Mouse (Mus musculus) limb, embryonic 15.5 days (tissue): ENCODE measurements at regions not wholly inside any gene's neighbourhood (a gene's known extent, or its start where the extent isn't known, plus 50 kb on each side); places are given as distances from the start of the nearest gene placed in this dataset.

Experiments used
- ATAC-seq: fragments of 200-750 bp; cut with Nextera tagmentation; 2 replicates; pipeline ENCODE4 v1.8.0; 2017; ENCODE audit warnings: low read depth, moderate TSS enrichment; ENCODE audit not compliant: insufficient number of reproducible peaks, low FRiP score, low TSS enrichment
- H3K27ac ChIP-seq: fragments of 300-500 bp; sonication (generic); 2 replicates; pipeline ENCODE4 v1.5.1; 2015; ENCODE audit warnings: moderate library complexity, mild to moderate bottlenecking, inconsistent platforms
- H3K27me3 ChIP-seq: fragments of 300-500 bp; sonication (generic); 2 replicates; pipeline ENCODE4 v1.6.1; 2015; ENCODE audit warnings: inconsistent platforms
- H3K36me3 ChIP-seq: fragments of 300-500 bp; sonication (generic); 2 replicates; pipeline ENCODE4 v1.6.1; 2015; ENCODE audit warnings: inconsistent platforms
- H3K4me1 ChIP-seq: fragments of 300-500 bp; sonication (generic); 2 replicates; pipeline ENCODE4 v1.6.1; 2015; ENCODE audit warnings: inconsistent platforms
- H3K4me2 ChIP-seq: fragments of 300-500 bp; sonication (generic); 2 replicates; pipeline ENCODE4 v1.6.1; 2015; ENCODE audit warnings: mild to moderate bottlenecking, inconsistent platforms
- H3K4me3 ChIP-seq: fragments of 300-500 bp; sonication (generic); 2 replicates; pipeline ENCODE4 v1.5.1; 2015; ENCODE audit warnings: mild to moderate bottlenecking, inconsistent platforms
- H3K9ac ChIP-seq: fragments of 300-500 bp; sonication (generic); 2 replicates; pipeline ENCODE4 v1.6.1; 2015; ENCODE audit warnings: inconsistent platforms
- H3K9me3 ChIP-seq: fragments of 300-500 bp; sonication (generic); 2 replicates; pipeline ENCODE4 v1.6.1; 2016; ENCODE audit warnings: inconsistent platforms
- WGBS: fragments of 180-500 bp; shearing (Covaris S2); methylation state at CpG from one replicate; pipeline ENCODE4 v1.1.7; 2015; 5-methylcytosine and 5-hydroxymethylcytosine counted together

GRCm38 (mm10) chr3:29890764-29891163 lies 657.0 kb downstream of the Mecom start:
- 75% methylated on average over 4 of the region's 4 CpGs for WGBS
- ATAC-seq: no peak

GRCm38 (mm10) chr3:29890286-29890685 lies 657.5 kb downstream of the Mecom start:
- no peak overlapping the region for H3K4me3 ChIP-seq
- H3K36me3 ChIP-seq: no peaks in the 10 kb centered on the region
- H3K9ac ChIP-seq: no peak overlapping the region
- ATAC-seq: no peak
- no peaks in the 10 kb centered on the region for H3K9me3 ChIP-seq
- no peaks in the 10 kb centered on the region for H3K4me1 ChIP-seq
- 73% methylated on average over 1 of the region's 1 CpGs for WGBS
- no peak overlapping the region for H3K27ac ChIP-seq
- no peak overlapping the region for H3K4me2 ChIP-seq
- H3K27me3 ChIP-seq: no peaks in the 10 kb centered on the region

More at GRCm38 (mm10) chr3:29890764-29891163, 657.0 kb downstream of the Mecom start:
- Histone ChIP-seq H3K4me1 (no peaks in the 10 kb centered on the region), H3K36me3 (no peaks in the 10 kb centered on the region), H3K4me2 (no peak overlapping the region), H3K27me3 (no peaks in the 10 kb centered on the region), H3K9ac (no peak overlapping the region), H3K9me3 (no peaks in the 10 kb centered on the region), H3K4me3 (no peak overlapping the region), H3K27ac (no peak overlapping the region)

- no peaks in the 10 kb centered on the region for H3K36me3 ChIP-seq
- H3K9me3 ChIP-seq: no peaks in the 10 kb centered on the region
- no peak overlapping the region for H3K4me3 ChIP-seq
- H3K27ac ChIP-seq: no peak overlapping the region
- H3K9ac ChIP-seq: no peak overlapping the region
- no peak for ATAC-seq
- no peaks in the 10 kb centered on the region for H3K27me3 ChIP-seq
- no peak overlapping the region for H3K4me2 ChIP-seq
- no peaks in the 10 kb centered on the region for H3K4me1 ChIP-seq
- WGBS: 88% methylated on average over 2 of the region's 2 CpGs
Observed at GRCm38 (mm10) chr3:29889638-29890037, 658.2 kb downstream of the Mecom start.

GRCm38 (mm10) chr3:29879966-29880365 lies 667.8 kb downstream of the Mecom start:
- Histone ChIP-seq H3K4me2 (no peak overlapping the region), H3K4me1 (no peaks in the 10 kb centered on the region), H3K36me3 (no peaks in the 10 kb centered on the region), H3K9ac (no peak overlapping the region), H3K27me3 (no peaks in the 10 kb centered on the region), H3K9me3 (no peaks in the 10 kb centered on the region), H3K4me3 (no peak overlapping the region), H3K27ac (no peak overlapping the region)
- no peak for ATAC-seq
- WGBS: 46% methylated on average over 3 of the region's 3 CpGs

- WGBS: 88% methylated on average over 5 of the region's 5 CpGs
- H3K27ac ChIP-seq: no peak overlapping the region
Observed at GRCm38 (mm10) chr3:29875768-29876167, 672.0 kb downstream of the Mecom start.

GRCm38 (mm10) chr3:29862437-29862836 lies 685.4 kb downstream of the Mecom start:
- H3K4me1 ChIP-seq: no peaks in the 10 kb centered on the region
- no peaks in the 10 kb centered on the region for H3K9me3 ChIP-seq
- no peak overlapping the region for H3K4me3 ChIP-seq
- ATAC-seq: no peak
- no peak overlapping the region for H3K9ac ChIP-seq
- H3K27ac ChIP-seq: no peak overlapping the region
- 84% methylated on average over 4 of the region's 4 CpGs for WGBS
- H3K36me3 ChIP-seq: no peaks in the 10 kb centered on the region
- no peaks in the 10 kb centered on the region for H3K27me3 ChIP-seq
- no peak overlapping the region for H3K4me2 ChIP-seq

More at GRCm38 (mm10) chr3:29875768-29876167, 672.0 kb downstream of the Mecom start:
- ATAC-seq: no peak
- Histone ChIP-seq H3K4me3 (no peak overlapping the region), H3K9ac (no peak overlapping the region), H3K9me3 (no peaks in the 10 kb centered on the region), H3K4me1 (no peaks in the 10 kb centered on the region), H3K36me3 (no peaks in the 10 kb centered on the region), H3K27me3 (no peaks in the 10 kb centered on the region), H3K4me2 (no peak overlapping the region)

- WGBS: 79% methylated on average over 3 of the region's 3 CpGs
- Histone ChIP-seq H3K27me3 (no peaks in the 10 kb centered on the region), H3K27ac (no peak overlapping the region), H3K9me3 (no peaks in the 10 kb centered on the region), H3K36me3 (no peaks in the 10 kb centered on the region), H3K4me1 (no peaks in the 10 kb centered on the region), H3K9ac (no peak overlapping the region), H3K4me2 (no peak overlapping the region), H3K4me3 (no peak overlapping the region)
- no peak for ATAC-seq
Observed at GRCm38 (mm10) chr3:29852465-29852864, 695.3 kb downstream of the Mecom start.

GRCm38 (mm10) chr3:29835432-29835831 lies 712.4 kb downstream of the Mecom start:
- H3K4me3 ChIP-seq: no peak overlapping the region
- ATAC-seq: no peak
- no peaks in the 10 kb centered on the region for H3K36me3 ChIP-seq
- WGBS: 60% methylated on average over 4 of the region's 4 CpGs
- H3K4me2 ChIP-seq: no peak overlapping the region
- peaks cover 3% of the 10 kb centered on the region; the same call in 1 of the 2 replicates for H3K4me1 ChIP-seq
- H3K27me3 ChIP-seq: no peaks in the 10 kb centered on the region
- H3K27ac ChIP-seq: no peak overlapping the region
- H3K9ac ChIP-seq: no peak overlapping the region
- no peaks in the 10 kb centered on the region for H3K9me3 ChIP-seq

- Histone ChIP-seq H3K4me2 (no peak overlapping the region), H3K9me3 (no peaks in the 10 kb centered on the region), H3K4me1 (peaks cover 3% of the 10 kb centered on the region; the same call in 1 of the 2 replicates), H3K4me3 (no peak overlapping the region), H3K27me3 (no peaks in the 10 kb centered on the region), H3K36me3 (no peaks in the 10 kb centered on the region), H3K9ac (no peak overlapping the region), H3K27ac (no peak overlapping the region)
- no peak for ATAC-seq
- WGBS: 25% methylated on average over 2 of the region's 2 CpGs
Observed at GRCm38 (mm10) chr3:29834884-29835283, 712.9 kb downstream of the Mecom start.

GRCm38 (mm10) chr3:29831346-29831745 lies 716.5 kb downstream of the Mecom start:
- no peak overlapping the region for H3K4me2 ChIP-seq

GRCm38 (mm10) chr3:29822622-29823370 lies 725.0 kb downstream of the Mecom start:
- Histone ChIP-seq H3K4me3 (no peak overlapping the region), H3K4me2 (no peak overlapping the region), H3K27ac (no peak overlapping the region), H3K9ac (no peak overlapping the region), H3K4me1 (peaks cover 4% of the 10 kb centered on the region; the same call in 1 of the 2 replicates), H3K9me3 (no peaks in the 10 kb centered on the region), H3K27me3 (no peaks in the 10 kb centered on the region), H3K36me3 (no peaks in the 10 kb centered on the region)
- WGBS: 37% methylated on average over 10 of the region's 10 CpGs
- ATAC-seq: peak; percentile 44; the same call in 1 of the 2 replicates

More at GRCm38 (mm10) chr3:29831346-29831745, 716.5 kb downstream of the Mecom start:
- Histone ChIP-seq H3K9me3 (no peaks in the 10 kb centered on the region), H3K27ac (no peak overlapping the region), H3K4me3 (no peak overlapping the region), H3K9ac (no peak overlapping the region), H3K4me1 (peaks cover 3% of the 10 kb centered on the region; the same call in 1 of the 2 replicates), H3K36me3 (no peaks in the 10 kb centered on the region), H3K27me3 (no peaks in the 10 kb centered on the region)
- WGBS: 46% methylated on average over 1 of the region's 1 CpGs
- ATAC-seq: no peak

GRCm38 (mm10) chr3:29816964-29817363 lies 730.8 kb downstream of the Mecom start:
- no peak for ATAC-seq
- Histone ChIP-seq H3K27me3 (no peaks in the 10 kb centered on the region), H3K27ac (no peak overlapping the region), H3K4me3 (no peak overlapping the region), H3K9ac (no peak overlapping the region), H3K4me1 (peaks cover 6% of the 10 kb centered on the region; the same call in 1 of the 2 replicates), H3K36me3 (no peaks in the 10 kb centered on the region), H3K4me2 (no peak overlapping the region), H3K9me3 (no peaks in the 10 kb centered on the region)
- WGBS: 83% methylated on average over 4 of the region's 4 CpGs
